Mouse (Mus musculus): ENCODE measurements at regions not wholly inside any gene's neighbourhood (a gene's known extent, or its start where the extent isn't known, plus 50 kb on each side); places are given as distances from the start of the nearest gene placed in this dataset.
"Not testable (repeated sequence)": the region's sequence is repeated elsewhere in the genome, so short reads cannot be mapped to it uniquely, and the experiment has no call there.

DNA sequence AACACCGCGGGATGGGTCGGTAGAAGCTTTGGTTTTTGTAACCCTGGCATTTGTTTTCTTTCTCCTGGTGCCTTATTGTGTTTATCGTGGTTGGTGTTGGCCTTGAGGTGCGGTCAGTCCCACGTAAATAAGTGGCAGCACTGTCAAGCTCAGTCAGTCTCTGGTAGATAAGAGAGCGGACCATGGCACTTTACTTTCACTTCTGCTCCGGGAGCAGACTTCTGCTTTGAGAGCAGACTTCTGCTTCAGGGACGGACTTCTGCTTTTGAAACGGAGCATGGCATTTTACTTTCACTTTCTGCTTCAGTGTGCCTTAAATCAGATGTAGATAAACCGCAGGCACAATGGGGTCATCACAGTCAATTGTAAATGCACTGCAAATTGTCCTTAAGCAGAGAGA is 54.3 kb upstream of the Ccdc66 start:
- DNase-seq (ENCODE audit: low read depth, low spot score), result not testable (repeated sequence)

DNA sequence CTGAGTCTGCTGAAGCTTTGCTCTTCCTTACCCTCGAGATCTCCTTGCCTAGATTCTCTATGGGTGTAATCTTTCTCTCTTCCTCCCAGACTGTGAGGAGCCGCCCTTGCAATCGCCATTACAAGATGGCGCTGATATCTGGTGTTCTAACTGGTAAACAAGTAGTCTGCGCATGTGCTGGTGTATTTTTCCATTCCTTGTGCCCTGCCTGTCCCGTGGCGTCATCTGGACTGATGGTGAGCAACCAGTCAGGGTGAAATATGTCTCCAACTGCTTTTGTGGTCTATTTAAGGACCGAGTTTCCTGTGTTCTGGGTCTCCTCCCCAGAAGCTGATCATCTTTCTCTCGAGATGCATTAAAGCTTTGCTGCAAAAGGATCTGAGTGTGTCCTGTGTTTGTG is 53.7 kb upstream of the Ccdc66 start:
- not testable (repeated sequence) for DNase-seq (ENCODE audit: low read depth, low spot score)

DNA sequence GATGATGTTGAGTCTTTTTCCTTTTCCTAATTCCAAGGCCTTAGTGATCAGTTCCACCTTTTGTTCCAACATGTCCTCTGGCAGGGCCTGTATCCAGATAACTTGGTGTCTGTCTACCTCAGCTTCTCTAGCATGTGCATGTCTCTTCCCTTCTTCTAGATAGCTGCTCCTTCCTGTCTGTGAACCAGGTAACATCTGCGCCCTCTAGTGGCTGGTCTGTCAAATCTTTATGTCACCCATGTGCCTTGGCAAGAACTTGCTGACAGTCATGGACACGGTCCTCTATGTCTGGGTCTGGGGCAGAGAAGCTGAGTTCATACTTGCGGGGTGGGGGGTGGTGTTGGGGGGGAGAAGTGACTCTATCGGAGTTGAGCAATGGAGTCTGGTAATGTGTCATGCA is 52.2 kb upstream of the Ccdc66 start:
- DNase-seq (ENCODE audit: low read depth, low spot score), result peak; percentile 83

DNA sequence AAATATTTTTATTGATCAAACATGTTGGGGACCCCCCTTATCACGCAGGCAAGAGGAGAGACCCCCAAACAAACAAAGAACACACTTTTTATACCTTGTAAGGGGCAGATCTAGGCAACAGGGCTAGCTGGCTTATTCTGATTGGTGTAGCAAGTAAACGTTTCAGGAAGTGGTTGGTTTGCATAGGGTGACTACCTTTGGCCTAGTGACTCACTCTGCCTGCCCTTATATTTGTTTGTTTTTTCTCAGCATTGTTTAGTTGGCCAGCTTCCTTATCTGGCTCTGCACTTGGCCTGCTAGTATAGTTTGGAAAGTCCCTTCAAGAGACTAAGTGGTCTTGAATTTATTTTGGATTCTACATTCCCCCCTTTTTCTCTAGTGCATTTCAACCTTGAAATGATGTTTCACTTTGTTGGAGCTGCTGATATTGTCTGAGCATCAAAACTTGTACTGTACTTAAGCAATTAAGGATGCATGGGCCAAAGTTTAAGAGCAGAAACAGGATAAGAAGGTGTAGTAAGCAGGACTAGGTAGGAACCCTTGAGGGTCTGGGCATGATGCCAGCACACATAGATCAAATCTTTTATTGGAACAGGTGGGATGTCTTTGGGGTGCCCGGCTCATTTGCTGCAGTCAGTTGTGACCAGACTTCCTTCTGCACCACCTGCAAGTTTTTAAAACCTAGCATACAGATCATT is 50.7 kb upstream of the Ccdc66 start:
- DNase-seq (ENCODE audit: low read depth, low spot score), result no peak

All from ZHBTc4 (cell line).